Mouse (Mus musculus) lung, postnatal 10 days (tissue): ENCODE results near the gene Aass.
A peak's percentile ranks its signal among the peaks of the same experiment; 100 is the strongest.
"Not testable (repeated sequence)": the region's sequence is repeated elsewhere in the genome, so short reads cannot be mapped to it uniquely, and the experiment has no call there.

Experiments used
- DNase-seq: peaks from one replicate; pipeline ENCODE4 v3.0.0; 2021

Gene Aass

DNA sequence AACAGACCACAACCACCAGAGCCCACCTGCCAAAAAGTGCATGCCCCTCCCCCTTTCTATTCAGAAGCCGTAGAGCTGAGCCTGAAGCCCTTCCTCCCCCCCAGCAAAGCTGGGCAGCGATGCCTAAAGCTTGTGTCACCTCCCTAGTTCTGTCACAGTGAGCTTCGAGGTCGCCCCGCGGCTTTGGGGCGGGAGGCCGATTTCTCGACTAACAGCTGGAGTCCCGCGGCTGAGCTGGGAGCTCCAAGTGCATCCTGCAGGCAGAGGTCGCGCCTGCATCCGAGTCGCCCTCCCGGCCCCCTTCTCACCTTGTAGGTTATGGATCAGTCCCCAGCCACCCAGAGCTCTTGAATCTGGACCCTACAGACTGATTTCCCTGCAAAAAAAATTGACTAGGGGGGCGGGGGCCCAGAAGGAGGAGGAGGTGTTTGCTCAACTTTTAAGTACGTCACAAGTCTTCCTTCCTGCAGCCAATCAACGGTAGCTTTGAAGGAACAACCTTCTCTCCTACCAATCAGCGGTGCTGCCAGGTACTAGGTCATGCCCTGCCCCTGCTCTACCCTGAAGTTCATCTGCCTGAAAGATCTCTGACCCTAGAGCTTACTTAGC, at the start of gene Aass:
Aass (minus strand) TSS at position 414 of the 609 bp plus-strand sequence.
- peak; percentile 36 for DNase-seq

DNA sequence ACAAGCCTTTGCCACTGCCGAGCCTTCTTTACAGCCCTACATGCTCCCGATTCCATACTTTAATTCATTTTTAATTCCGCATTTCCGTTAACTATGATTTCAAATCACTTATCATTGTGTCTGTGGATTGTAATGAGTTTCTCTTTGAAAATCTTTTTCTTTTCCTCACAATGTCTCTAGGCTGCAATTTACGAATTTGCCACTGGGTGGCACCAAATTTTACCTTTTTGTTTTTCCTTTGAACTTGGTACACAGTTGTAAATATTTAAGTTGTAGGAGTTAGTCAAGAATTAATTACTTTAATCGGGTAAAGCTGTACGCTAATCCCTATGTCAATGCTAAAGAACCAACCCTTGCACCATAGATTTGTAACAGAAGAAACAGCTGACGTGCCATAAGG, 47.3 kb upstream of the Aass start:
- DNase-seq: peak; percentile 36

DNA sequence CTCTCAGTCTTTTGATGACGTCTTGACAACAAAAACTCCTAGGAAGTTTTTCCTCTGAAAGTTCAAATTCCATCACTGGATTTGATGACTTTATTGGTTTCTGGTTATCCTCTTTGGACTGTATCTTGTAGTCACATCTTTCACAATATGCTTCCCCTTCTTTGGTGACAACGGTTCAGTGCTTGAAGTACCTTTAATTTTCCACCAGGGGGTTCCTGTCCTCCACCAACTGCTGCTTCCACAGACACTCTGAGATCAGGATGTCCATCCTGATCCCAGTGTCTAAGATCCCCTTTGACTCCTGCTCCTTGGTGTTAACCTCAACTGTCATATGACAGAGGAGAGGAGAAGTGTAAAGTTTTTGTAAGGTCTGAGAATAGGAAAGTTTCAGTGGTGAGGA, 31.0 kb upstream of the Aass start:
- DNase-seq: not testable (repeated sequence)

DNA sequence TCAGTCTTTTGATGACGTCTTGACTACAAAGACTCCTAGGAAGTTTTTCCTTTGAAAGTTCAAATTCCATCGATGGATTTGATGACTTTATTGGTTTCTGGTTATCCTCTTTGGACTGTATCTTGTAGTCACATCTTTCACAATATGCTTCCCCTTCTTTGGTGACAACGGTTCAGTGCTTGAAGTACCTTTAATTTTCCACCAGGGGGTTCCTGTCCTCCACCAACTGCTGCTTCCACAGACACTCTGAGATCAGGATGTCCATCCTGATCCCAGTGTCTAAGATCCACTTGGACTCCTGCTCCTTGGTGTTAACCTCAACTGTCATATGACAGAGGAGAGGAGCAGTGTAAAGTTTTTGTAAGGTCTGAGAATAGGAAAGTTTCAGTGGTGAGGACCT, 23.6 kb upstream of the Aass start:
- not testable (repeated sequence) for DNase-seq

DNA sequence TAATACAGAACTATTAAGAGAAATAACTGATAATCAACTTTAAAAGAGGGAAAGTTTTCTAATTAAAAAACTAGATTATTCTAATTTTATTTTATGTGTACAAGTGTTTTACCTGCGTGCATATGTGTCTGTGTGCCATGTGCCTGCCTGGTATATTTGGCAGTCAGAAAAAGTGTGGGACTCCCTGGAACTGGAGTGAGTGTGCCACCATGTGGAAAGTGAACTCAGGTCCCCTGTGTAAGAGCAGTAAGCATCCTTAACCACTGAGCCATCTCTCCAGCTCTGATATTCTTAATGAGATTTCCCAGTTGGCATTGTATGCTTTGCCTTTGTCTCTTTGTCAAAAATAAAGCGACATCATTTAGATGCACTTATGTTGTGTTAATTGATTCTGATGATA, 20.3 kb upstream of the Aass start:
- DNase-seq: no peak

DNA sequence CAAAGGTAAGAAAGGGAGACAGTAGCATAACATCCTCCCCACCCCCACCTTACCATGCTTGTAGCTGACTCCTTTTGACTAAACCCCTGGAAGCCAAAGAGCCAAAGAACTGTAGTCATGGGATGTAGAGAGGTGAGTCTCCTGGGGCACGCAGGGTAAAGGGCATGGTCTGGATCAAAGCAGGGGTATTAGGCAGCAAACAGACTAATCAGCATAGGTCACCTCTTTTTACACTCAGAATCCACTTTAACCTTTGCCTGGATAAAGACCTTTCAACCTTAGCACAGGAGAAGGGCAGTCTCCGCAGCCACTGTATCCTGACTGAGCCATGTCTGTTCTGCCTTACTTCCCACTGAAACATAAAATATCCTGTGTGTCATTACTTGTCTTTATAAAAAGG, 14.4 kb upstream of the Aass start:
- DNase-seq: no peak

DNA sequence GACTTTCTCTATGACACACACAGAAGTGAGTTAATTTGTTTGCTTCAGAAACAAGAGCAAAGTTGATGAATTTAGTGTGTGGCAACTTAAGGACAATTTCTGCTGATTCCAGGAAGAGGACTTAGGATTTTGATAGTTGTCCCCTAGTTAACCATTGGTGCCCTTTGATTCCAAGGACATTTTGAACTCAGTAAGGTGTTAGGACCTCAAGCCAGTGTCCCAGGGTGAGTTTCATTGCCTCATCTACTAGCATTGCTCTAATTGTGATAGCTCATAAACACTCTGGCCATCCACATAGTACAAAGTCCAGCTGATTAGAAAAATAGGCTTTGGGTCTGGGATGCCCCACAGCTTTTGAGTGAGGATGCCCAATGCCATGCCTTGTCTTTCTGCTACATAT, 11.2 kb upstream of the Aass start:
- no peak for DNase-seq

DNA sequence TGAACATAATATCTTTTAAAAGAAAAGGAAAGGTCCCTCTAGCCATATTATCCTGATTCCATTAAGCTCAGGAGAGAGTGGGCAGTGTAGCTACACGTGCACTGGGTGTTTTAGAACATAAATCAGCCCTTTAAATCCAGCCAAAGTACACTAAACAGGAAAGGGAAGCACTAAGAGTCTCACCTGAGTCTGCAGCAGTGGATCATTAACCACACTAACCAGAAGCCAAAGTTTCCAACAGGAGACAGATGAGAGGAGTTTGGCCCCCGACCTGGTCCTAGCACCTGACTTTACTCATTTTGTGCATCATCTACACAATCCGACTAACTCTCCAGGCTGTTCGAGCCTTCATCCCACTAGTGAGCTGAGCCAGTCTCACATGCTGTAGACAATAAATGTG, 1.8 kb downstream of the Aass start:
- DNase-seq: no peak

DNA sequence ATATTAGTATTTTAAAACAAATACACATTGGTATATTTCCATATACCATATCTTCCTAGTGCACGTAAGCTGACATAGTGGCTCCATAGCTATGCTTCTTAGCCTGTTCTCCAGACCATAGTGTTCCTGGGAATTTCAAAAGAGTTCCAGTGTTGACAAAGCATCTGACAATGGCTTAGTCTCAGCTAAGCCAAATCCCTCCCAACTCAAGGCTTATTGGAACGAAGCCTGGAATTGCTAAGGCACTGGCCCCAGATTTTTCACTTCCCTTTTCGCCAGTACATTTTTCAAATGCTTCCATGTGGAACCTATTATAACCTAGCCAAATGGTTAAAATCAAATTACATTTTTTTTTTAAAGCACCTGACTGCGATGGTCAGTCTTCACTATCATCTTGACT, 3.6 kb downstream of the Aass start:
- peak; percentile 48 for DNase-seq

DNA sequence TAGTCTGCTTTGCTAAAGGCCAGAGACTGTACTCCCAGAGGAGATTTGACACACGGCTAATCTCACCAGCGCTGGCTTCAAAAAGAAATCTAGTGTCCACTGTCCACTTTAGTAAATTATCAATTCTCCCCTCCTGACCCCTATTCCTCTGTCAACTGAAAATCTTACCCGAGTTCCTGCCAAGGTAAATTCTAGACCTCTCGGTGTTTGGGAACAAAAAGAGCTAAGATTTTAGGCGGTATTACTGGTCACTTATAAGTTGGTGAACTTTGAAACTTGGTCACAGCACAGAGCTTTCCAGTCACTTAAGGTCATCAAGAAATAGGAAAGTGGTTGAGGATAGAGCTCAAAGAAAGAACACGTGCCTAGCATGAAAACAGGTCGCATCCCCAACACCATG, 6.1 kb downstream of the Aass start:
- no peak for DNase-seq

DNA sequence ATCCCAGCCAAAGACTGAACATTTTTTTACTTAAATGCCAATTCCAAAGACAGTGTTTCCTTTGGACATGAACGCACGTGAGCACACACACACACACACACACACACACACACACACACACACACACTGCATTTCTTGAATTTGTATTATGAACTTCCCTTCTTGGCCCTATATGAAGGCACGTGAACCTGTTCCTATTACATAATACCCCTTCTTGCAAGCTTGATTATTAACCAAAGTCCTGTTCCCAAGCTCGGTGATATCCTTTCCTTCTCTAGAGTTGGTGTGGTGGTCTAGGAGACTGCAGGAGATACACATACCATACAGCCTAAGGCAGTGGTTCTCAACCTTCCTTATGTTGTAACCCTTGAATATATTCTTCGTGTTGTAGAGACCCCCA, 7.0 kb downstream of the Aass start:
- DNase-seq: no peak

DNA sequence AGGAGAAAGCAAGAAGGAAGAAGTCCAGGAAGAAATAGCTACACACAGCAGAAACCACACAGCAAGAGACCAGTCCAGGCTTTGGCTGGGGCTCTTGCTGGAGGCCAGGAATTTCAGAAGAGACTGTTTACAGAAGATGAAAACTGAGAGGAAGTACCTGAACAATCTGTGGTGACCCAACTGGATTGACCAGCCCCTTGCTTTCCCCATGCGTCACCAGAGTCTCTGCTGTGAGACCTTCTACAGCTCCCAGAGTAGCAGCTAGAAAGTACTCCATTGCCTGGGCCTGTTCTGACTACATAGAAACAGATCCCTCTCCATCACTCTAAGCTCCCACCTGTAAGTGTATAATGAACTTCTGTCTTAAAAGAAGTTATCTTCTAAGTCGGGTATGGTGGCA, 8.0 kb downstream of the Aass start:
- no peak for DNase-seq

DNA sequence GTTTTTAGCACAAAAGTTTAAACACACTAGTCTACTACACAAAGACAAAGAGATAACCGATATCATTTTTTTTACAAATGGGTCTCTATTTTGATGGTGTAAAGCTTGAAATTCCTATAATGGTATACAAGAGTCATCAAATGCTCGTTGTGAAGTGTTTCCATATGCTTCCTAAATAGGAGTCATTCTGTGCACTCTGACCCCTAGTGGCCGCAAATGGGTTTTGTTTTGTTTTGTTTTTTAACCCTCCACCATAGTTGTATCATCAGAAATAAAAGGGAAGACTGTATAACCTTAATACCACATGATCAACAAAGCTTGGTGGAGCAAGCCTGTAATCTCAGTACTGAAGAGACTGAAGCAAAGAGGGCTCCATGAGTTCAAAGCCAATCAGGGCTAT, 9.9 kb downstream of the Aass start:
- peak; percentile 21 for DNase-seq

DNA sequence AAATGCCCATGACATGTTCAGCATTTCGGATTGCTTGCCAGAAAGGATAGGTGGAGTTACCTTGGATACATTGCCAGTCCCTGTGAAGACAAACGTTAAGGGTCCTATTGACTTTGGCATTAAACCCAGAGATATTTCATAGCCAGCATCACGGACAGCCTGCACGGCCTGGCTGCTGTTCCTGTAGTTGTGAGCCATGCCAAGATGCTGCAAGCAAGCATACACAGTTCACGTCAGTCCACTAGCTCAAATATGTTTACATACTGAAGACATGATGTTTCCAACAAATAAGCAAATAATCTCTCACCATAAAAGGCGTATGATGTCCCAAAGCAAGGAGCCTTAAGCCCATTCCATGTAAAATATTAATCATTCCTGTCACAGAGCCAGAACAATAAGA, 18.0 kb downstream of the Aass start:
- DNase-seq: no peak

DNA sequence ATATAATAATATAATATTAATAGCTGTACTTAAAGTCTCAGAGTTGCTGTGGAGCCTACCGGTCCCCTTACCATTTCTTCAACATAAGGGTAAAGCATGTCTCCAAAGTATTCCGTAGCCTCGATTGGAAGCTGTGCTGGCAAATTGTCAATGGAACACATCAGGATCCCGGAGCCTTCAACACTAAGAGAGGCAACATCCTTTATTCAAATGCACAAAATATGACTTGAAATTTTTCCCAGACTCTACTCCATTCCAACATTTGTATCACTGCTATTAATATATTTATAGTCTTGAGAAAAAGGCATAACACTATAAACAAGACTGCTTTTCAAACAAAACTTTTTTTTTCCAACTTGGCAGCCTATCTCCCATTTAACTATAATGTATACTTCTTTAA, 25.7 kb downstream of the Aass start:
- DNase-seq: no peak

DNA sequence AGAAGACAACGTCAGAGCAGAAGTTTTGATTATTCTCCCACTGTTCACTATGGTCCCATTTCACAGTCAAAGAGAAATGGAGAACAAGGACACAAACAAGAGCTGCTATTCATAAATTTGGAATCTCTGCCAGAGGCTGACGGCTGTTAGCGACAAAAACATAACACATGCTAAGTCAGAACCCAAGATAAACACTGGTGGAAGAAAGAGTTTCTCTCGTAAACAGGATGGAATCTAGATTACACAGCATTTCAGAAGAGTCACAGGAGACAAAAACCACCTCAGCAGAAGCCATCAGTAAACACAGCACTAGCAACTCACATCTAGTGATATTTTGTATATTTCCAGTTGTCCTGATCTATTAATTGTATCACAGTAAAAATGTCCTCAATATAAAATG, 26.4 kb downstream of the Aass start:
- DNase-seq: peak; percentile 5

DNA sequence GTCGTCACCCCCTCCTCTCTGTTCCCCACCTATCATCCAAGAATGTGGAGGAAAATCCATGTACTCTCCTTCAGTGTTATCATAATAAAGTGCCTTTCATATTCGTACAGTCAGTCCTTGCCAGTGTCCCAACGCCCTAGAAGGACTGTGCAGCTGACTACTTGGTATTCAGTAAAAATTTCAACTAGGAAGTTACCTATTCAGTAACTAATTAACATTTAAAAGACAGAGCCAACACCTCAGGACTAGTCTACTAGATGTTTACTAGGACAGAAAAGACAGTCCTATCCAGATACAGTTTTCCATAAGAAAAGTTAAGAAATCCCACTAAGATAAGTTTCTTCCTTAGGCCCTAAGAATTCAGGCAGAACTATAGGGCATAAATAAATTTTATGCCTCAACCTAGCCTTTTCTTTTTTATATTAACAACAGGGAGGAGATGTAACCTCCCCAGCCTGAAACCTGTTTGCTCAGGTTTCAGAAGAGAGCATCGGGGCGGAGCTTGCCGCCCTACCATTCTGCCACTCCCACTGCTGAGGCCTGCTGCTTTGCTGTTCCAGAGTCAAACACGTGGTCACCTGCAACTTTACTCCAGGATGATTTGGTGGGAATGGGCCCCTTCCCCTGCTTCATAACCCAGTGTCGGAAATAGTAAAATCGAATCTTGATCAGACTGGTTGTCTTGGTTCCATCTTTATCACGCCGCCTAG, 42.3 kb downstream of the Aass start:
- not testable (repeated sequence) for DNase-seq

DNA sequence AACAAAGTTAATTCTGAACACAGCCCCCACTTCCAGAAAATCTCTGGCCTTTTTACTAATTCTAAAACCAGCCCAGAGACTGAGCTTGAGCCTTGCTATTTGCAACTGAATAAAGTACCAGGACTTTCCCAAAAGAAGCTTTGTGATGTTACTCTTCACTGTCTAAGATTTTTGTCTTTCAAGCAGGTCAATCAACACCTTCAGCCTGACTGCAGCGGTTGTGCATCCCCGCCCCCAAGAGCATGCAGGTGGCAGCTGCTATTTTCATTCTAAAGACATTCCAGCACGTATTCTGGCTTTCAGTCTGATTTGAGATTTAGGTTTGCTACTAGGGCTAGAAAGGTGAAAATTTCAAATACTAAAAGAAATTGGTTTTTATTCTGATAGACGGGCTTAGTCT, 43.5 kb downstream of the Aass start:
- not testable (repeated sequence) for DNase-seq

DNA sequence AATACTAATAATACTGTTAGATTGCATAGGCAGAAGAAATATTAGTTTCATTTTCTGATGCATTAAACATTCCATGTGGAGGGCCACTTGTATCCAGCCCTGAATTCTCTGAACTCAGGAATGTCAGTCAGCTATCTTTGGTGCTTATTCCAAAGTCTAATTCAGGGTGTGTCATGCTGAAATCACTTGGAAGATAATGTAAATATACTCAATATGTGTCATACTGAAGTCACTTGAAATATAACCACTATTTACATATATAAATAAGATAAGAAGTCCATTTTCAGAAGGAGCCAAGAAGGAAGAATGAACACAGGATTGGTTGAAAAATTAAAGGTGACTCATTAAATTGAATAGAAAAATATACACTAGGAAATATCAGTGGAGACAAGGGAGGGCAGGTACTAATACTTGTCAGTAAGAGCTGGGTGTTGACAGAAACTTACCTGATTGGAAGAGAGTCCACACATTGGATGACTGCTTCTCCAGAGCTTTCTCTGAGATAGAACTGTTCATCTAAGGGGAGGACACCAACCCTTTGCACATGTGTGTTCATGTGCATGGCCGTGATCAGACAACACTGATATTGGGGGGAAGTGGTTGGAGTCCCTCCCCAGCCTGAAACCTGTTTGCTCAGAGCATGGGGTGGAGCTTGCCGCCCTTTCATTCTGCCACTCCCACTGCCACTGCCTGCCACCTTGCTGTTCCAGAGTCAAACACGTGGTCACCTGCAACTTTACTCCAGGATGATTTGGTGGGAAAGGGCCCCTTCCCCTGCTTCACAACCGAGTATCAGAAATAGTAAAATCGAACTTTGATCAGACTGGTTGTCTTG, 48.0 kb downstream of the Aass start:
- DNase-seq: no peak

DNA sequence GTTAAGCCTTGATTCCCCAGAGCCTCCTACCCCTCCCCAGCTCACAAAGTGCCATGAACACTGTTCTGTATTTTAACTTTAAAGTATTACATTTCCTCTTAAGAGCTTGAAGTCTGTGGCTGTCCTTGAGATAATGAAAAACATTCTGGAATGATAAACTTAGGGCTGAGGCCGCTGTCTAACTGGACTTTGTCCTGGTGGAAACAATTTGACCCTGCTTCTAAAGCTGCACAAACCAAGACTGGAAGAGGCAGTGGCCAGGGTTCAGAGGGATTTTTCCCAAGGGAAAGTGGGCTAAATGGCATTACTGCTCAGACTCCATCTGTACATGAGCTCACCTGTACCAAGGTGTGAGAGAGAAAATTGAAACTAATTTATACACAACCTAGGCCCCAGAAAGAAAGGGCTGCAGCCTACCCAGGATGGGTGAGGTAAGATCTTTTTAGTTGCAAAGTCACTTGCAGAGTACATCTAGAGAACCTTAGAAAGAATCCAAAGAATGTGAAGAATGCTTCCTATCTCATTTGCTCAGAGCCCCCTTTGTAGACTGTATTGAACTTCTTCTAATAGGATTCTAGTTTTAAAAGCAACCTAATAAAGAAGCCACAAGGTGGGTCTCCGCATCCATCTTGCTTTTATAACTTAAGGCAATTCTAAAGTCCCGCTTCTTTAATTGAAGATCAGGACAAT, 52.6 kb downstream of the Aass start:
- DNase-seq: no peak

DNA sequence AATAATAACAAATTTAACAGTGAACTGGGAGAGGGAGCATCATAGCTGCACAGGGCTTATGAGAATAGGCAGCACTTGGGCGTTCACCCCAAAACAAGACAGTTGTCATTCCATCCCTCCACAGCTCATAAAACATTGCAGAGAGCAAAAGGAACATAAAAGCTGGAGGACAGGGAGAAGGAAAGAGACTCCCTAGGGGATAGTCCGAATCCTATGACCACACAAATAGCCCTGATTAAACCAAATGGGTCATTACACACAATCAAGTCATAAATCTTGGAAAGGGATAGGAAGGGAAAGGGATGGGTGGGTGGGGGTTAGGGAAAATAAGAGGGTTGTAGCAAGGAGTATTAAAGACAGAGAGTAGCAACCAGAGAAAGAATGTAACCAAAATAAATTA, 54.5 kb downstream of the Aass start:
- no peak for DNase-seq

DNA sequence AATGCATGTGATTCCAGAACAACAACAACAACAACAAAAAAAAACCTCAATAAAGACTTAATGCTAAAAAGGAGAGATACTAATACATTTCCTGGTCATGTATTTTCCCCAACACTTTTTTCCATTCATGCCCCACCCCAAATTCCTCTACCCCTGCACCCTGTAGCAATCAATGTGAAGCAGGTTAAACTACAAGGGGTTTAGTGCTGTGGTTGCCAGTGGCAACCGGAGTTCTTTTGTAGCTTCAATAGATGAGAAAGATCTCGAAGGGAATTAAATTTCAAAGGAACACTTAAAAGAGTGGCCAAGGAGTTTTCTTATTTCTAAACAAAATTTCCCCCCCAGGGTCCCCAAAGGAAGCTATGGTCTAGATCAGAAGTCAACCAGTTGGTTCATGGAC, 56.7 kb downstream of the Aass start:
- no peak for DNase-seq

DNA sequence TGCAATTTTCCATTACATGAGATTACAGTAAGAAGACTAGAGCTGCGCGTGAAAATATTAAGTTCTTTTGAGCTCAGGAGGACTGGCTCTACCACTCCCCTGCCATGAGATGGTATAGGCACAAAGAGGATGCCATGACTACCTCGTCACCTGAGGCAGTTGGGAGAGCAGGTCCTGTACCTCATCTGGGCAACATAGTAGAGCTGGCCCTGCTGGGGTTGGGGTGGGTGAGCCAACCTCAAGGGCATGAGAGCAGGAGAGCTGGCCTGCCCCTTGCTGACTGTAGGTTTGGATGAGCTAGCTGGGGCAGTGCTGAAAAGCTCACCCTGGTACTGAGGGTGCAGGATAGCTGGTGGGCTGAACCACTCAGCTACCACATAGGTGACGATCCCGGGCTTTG, 77.1 kb downstream of the Aass start:
- DNase-seq: no peak

DNA sequence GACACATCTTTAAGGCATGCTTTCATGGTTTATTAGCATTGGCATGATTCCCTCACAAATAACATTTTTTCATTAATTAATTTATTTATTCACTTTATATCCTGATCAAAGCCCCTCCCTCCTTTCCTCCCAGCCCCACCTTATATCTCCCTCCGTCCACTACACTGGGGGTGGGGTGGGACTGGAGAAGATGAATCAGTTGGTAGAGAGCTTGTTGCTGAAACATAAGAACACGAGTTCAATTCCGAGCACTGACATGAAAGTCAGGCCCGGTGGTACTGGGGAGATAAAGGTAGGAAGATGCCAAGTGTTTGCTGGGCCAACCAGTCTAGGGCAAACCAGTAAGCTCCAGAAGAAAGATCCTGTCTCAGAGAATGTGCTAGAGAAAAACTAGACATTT, 84.0 kb downstream of the Aass start:
- DNase-seq: no peak
